Mouse (Mus musculus): ENCODE results near the gene Daam2. TPM values are rescaled to one million over a fixed set of nuclear protein-coding genes. Genes with fewer than 3 reads are reported as not detected.

Daam2 gene
- polyA plus RNA-seq, 1 experiment from 2014 or later: 6.6 TPM

DNA sequence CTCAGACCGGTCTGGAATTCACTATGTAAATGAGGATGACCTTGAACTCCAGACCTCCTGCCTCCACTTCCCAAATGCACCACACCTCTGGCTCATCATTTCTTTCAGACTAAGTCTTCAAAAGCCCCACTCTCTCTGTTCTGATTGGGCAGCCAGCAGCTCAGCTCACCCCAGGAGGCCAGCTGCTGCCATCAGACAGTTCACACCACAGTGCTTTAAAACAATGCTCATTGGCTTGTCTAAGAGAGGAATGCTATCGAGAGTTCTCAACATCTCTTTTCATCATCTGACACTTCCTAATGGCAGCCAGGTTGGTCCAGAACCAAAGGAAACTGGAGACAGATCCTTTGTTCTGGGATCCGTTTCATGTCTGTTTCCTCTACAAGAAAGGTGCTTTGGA, 66.0 kb downstream of the Daam2 start:
- TF ChIP-seq EP300 (IDR thresholded peaks at IDR 0.05) (no peak), CTCF (IDR thresholded peaks at IDR 0.05) (no peak)
- WGBS: 70% methylated on average over 3 of the region's 3 CpGs
- H3K9me3 ChIP-seq (ENCODE audit: low read length): no peaks in the 10 kb centered on the region

DNA sequence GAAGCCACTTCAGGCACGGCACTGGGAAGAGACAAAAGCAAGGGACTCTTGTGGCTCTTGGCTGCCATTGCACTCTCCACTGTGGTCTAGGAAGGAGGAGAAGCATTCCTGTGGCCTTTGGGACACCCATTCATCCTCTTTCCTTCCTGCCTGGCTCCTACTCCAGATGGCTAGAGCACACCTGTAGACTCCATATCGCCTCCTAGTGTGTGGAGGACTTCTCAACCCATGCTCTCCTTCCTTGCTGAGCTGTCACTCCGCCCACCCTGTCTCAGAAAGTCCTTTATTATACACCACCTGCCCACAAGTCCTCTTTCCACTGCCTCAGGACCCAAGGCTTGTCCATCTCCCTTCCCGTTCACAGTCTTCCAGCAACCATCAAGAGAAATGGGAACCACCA, 70.9 kb downstream of the Daam2 start:
- Histone ChIP-seq H3K36me3 (ENCODE audit: insufficient read depth, low read length) (no peaks in the 10 kb centered on the region), H3K9me3 (ENCODE audit: low read length) (no peaks in the 10 kb centered on the region), H3K4me3 (ENCODE audit: low read depth, low read length) (no peak overlapping the region), H3K4me2 (replicated peaks; ENCODE audit: low read depth, low read length) (no peak overlapping the region), H3K27me3 (replicated peaks; ENCODE audit: insufficient read depth, low read length) (no peaks in the 10 kb centered on the region), H3K9ac (replicated peaks; ENCODE audit: low read depth) (no peak overlapping the region), H3K4me1 (ENCODE audit: insufficient read depth, low read depth, low read length) (no peaks in the 10 kb centered on the region), H3K27ac (ENCODE audit: low read length) (no peak overlapping the region)
- whole genome bisulfite sequencing: 89% methylated on average over 4 of the region's 4 CpGs
- no peak for TF ChIP-seq EP300 (IDR thresholded peaks at IDR 0.05)
- TF ChIP-seq CTCF (IDR thresholded peaks at IDR 0.05): peak; percentile 24; the same call in 1 of the 2 replicates
- ATAC-seq: no peak
- DNase-seq (ENCODE audit: low spot score): no peak

More for the DNA sequence above, 66.0 kb downstream of the Daam2 start:
- H3K9ac ChIP-seq (replicated peaks; ENCODE audit: low read depth): no peak overlapping the region
- no peak for ATAC-seq
- H3K4me2 ChIP-seq (replicated peaks; ENCODE audit: low read depth, low read length): no peak overlapping the region
- DNase-seq (ENCODE audit: low spot score): no peak
- H3K4me3 ChIP-seq (ENCODE audit: low read depth, low read length): no peak overlapping the region
- no peaks in the 10 kb centered on the region for H3K4me1 ChIP-seq (ENCODE audit: insufficient read depth, low read depth, low read length)
- H3K27me3 ChIP-seq (replicated peaks; ENCODE audit: insufficient read depth, low read length): no peaks in the 10 kb centered on the region
- H3K36me3 ChIP-seq (ENCODE audit: insufficient read depth, low read length): no peaks in the 10 kb centered on the region
- H3K27ac ChIP-seq (ENCODE audit: low read length): no peak overlapping the region

DNA sequence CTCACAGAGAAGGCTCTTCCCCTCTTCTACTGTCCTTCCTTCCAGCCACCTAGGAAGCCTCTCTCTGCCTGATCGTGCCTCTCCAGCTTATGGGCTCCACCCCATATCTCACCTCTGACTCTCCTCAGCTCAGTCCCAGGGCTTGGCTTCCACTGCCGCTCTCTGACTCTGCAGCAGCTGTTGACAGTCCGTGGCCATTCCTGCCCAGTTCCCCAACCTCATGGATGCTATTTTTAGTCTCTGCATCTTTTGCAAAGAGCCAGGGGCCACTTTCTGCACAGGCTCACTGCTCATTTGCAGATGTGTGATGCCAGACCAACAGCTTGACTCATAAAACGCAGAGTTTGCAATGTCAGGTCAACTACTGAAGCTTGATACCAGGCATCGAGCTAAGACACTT, 75.0 kb downstream of the Daam2 start:
- Histone ChIP-seq H3K9ac (replicated peaks; ENCODE audit: low read depth) (no peak overlapping the region), H3K36me3 (ENCODE audit: insufficient read depth, low read length) (no peaks in the 10 kb centered on the region), H3K27ac (ENCODE audit: low read length) (no peak overlapping the region), H3K4me3 (ENCODE audit: low read depth, low read length) (no peak overlapping the region), H3K9me3 (ENCODE audit: low read length) (no peaks in the 10 kb centered on the region), H3K4me2 (replicated peaks; ENCODE audit: low read depth, low read length) (no peak overlapping the region), H3K27me3 (replicated peaks; ENCODE audit: insufficient read depth, low read length) (no peaks in the 10 kb centered on the region), H3K4me1 (ENCODE audit: insufficient read depth, low read depth, low read length) (no peaks in the 10 kb centered on the region)
- DNase-seq (ENCODE audit: low spot score) (no peak), ATAC-seq (no peak; the same call in 1 of the 2 replicates)
- WGBS: 43% methylated on average over 5 of the region's 5 CpGs
- TF ChIP-seq CTCF (IDR thresholded peaks at IDR 0.05): no peak
- no peak for TF ChIP-seq EP300 (IDR thresholded peaks at IDR 0.05)

DNA sequence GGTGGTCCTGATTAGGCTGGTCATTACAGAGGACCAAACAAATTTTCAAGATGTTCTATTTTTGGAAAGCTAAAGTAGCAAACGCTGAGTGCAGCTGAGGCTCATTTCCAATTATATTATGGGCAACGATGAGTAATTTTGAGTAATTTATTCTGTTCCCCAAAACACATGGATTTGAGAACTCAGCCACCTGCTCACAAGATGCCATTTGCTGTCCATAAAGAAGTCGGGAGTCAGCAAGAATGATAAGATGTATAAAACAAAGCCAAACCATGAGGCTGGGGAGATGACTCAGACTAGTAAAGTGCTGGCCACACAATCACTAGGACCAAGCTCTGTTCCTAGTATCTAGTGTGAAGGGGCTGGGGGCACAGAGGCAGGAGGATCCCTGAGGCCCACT, 79.7 kb downstream of the Daam2 start:
- 75% methylated on average over 3 of the region's 3 CpGs for WGBS
- Histone ChIP-seq H3K4me2 (replicated peaks; ENCODE audit: low read depth, low read length) (no peak overlapping the region), H3K9me3 (ENCODE audit: low read length) (no peaks in the 10 kb centered on the region), H3K9ac (replicated peaks; ENCODE audit: low read depth) (no peak overlapping the region), H3K27me3 (replicated peaks; ENCODE audit: insufficient read depth, low read length) (no peaks in the 10 kb centered on the region), H3K4me3 (ENCODE audit: low read depth, low read length) (no peak overlapping the region), H3K36me3 (ENCODE audit: insufficient read depth, low read length) (no peaks in the 10 kb centered on the region), H3K4me1 (ENCODE audit: insufficient read depth, low read depth, low read length) (no peaks in the 10 kb centered on the region), H3K27ac (ENCODE audit: low read length) (no peak overlapping the region)
- ATAC-seq (no peak), DNase-seq (ENCODE audit: low spot score) (no peak)
- TF ChIP-seq CTCF (IDR thresholded peaks at IDR 0.05) (no peak), EP300 (IDR thresholded peaks at IDR 0.05) (no peak)

DNA sequence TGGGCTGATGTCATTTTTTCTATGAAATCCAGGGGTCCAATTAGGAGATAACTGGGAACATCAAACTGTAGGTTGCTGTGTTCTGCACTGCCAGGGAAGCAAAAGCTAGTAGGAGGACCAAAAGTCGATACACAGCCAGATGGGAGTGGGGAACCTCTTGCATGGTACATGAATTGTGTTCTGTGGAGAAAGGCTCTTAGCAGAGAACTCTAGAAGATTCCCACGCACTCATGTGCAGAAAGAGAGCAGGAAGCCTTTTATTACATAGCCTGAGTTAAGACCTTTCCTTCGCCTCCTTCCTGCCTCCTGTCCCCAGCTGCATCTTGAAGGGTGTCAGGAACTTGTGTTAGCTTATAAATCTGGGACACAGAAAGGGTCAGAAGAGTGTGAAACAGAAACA, 82.3 kb downstream of the Daam2 start:
- Histone ChIP-seq H3K27ac (ENCODE audit: low read length) (no peak overlapping the region), H3K4me1 (ENCODE audit: insufficient read depth, low read depth, low read length) (no peaks in the 10 kb centered on the region), H3K4me2 (replicated peaks; ENCODE audit: low read depth, low read length) (no peak overlapping the region), H3K9ac (replicated peaks; ENCODE audit: low read depth) (no peak overlapping the region), H3K9me3 (ENCODE audit: low read length) (no peaks in the 10 kb centered on the region), H3K36me3 (ENCODE audit: insufficient read depth, low read length) (no peaks in the 10 kb centered on the region), H3K27me3 (replicated peaks; ENCODE audit: insufficient read depth, low read length) (no peaks in the 10 kb centered on the region), H3K4me3 (ENCODE audit: low read depth, low read length) (no peak overlapping the region)
- no peak for DNase-seq (ENCODE audit: low spot score)
- WGBS: 70% methylated on average over 3 of the region's 3 CpGs
- no peak for ATAC-seq
- TF ChIP-seq CTCF (IDR thresholded peaks at IDR 0.05): no peak
- TF ChIP-seq EP300 (IDR thresholded peaks at IDR 0.05): no peak

DNA sequence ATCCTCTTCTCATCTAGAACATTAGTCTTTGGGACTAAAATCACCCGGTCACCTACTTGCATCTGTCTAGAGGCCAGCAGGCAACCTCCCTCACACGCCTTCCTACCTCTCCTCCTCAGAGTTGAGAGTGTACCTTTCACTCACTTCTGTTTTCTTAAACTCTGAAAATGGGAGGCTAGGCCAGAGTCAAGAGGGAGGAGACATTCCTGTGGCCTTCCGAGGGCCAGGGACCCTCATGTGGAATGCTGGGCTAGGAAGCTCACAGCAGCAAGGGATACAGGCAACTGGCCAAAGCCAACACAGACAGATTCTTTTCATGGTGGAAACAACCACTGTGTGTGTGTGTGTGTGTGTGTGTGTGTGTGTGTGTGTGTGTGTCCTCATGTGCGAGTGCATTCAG, 86.8 kb downstream of the Daam2 start:
- WGBS: 48% methylated on average over 4 of the region's 4 CpGs
- ATAC-seq (peak; percentile 91), DNase-seq (ENCODE audit: low spot score) (peak; percentile 65)
- Histone ChIP-seq H3K4me2 (replicated peaks; ENCODE audit: low read depth, low read length) (no peak overlapping the region), H3K9me3 (ENCODE audit: low read length) (no peaks in the 10 kb centered on the region), H3K27me3 (replicated peaks; ENCODE audit: insufficient read depth, low read length) (no peaks in the 10 kb centered on the region), H3K9ac (replicated peaks; ENCODE audit: low read depth) (no peak overlapping the region), H3K36me3 (ENCODE audit: insufficient read depth, low read length) (no peaks in the 10 kb centered on the region), H3K4me3 (ENCODE audit: low read depth, low read length) (no peak overlapping the region), H3K27ac (ENCODE audit: low read length) (no peak overlapping the region), H3K4me1 (ENCODE audit: insufficient read depth, low read depth, low read length) (no peaks in the 10 kb centered on the region)
- TF ChIP-seq CTCF (IDR thresholded peaks at IDR 0.05): no peak
- TF ChIP-seq EP300 (IDR thresholded peaks at IDR 0.05): peak; percentile 69; the same call in 1 of the 2 replicates

DNA sequence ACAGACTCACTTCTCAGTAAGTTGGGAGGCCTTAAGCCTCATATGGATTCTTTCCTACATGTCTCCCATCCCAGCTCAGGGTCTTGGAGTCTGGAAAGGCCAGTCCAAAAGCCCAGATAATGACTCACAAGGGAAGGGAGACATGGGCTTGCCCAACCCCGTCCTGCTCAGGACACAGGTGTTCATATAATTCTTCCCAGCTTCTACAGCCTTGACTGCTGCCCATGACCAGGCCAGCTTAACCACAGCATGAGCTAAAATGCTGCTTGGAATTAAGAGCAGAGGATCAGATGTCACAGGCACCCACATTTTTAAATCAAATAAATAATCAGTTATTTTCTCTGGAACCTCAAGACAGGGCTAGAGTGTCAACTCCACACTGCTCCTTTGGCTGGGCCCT, 89.0 kb downstream of the Daam2 start:
- no peak for TF ChIP-seq EP300 (IDR thresholded peaks at IDR 0.05)
- no peak for TF ChIP-seq CTCF (IDR thresholded peaks at IDR 0.05)
- H3K27ac ChIP-seq (ENCODE audit: low read length): no peak overlapping the region
- 78% methylated on average over 1 of the region's 1 CpGs for WGBS
- H3K9ac ChIP-seq (replicated peaks; ENCODE audit: low read depth): no peak overlapping the region
- H3K27me3 ChIP-seq (replicated peaks; ENCODE audit: insufficient read depth, low read length): no peaks in the 10 kb centered on the region
- no peaks in the 10 kb centered on the region for H3K4me1 ChIP-seq (ENCODE audit: insufficient read depth, low read depth, low read length)
- no peaks in the 10 kb centered on the region for H3K9me3 ChIP-seq (ENCODE audit: low read length)
- no peak for ATAC-seq
- no peak for DNase-seq (ENCODE audit: low spot score)
- no peak overlapping the region for H3K4me2 ChIP-seq (replicated peaks; ENCODE audit: low read depth, low read length)
- no peak overlapping the region for H3K4me3 ChIP-seq (ENCODE audit: low read depth, low read length)
- no peaks in the 10 kb centered on the region for H3K36me3 ChIP-seq (ENCODE audit: insufficient read depth, low read length)
